Comparison of ENCODE assay signal across 10 mouse cellular contexts in genomic region chr2:145810676-145811075, GRCm38 (mm10).
DNase-seq lines count a peak whose midpoint lies in the region; ATAC-seq and TF ChIP-seq lines count a peak whose summit lies in the region.
"Had no signal": no experiment of that assay in that cellular context is flagged by ENCODE, and none has a peak within 500 bp of the region (broad histone marks: within the 10 kb centered on the region; RNA-seq: fewer than 3 reads in every experiment).

No protein-coding gene starts in this region.

- H3K27me3 ChIP-seq in hindbrain, embryonic 11.5 days (ENCODE audit: control insufficient read depth, insufficient read depth, low read length) = no peaks in the 10 kb centered on the region
- no peaks in the 10 kb centered on the region for H3K27me3 ChIP-seq in hindbrain, embryonic 12.5 days
- H3K27me3 ChIP-seq in E14TG2a.4 (ENCODE audit: insufficient read depth, low read length) = no peaks in the 10 kb centered on the region
- H3K27me3 ChIP-seq: midbrain, embryonic 12.5 days had no signal

- H3K4me2 ChIP-seq in hindbrain, embryonic 11.5 days (replicated peaks; ENCODE audit: low read depth, low read length) = no peak overlapping the region
- no peak overlapping the region for H3K4me2 ChIP-seq in hindbrain, embryonic 12.5 days (replicated peaks)
- H3K4me2 ChIP-seq: midbrain, embryonic 12.5 days had no signal

- intact Hi-C loops in left cerebral cortex, postnatal 10 days (cut with DNase I) = no loop called here
- intact Hi-C loops in heart, postnatal 25 days (cut with DNase I) = loop anchor here (5.0 kb wide), 1 partner anchor 77 kb away; no protein-coding TSS in a partner anchor

- H3K36me3 ChIP-seq in hindbrain, embryonic 11.5 days (ENCODE audit: control insufficient read depth, insufficient read depth, low read length) = no peaks in the 10 kb centered on the region
- no peaks in the 10 kb centered on the region for H3K36me3 ChIP-seq in hindbrain, embryonic 12.5 days
- no peaks in the 10 kb centered on the region for H3K36me3 ChIP-seq in E14TG2a.4 (ENCODE audit: insufficient read depth, low read length)
- H3K36me3 ChIP-seq: midbrain, embryonic 12.5 days had no signal

- DNase-seq in hindbrain, embryonic 11.5 days (ENCODE audit: low spot score) = peak; percentile 44
- peak; percentile 20 for DNase-seq in 3134 (ENCODE audit: extremely low read depth, insufficient read length, low spot score)
- DNase-seq in spleen, postnatal 14 days (ENCODE audit: low spot score in 2 of 2) = no peak
- DNase-seq in left cerebral cortex, postnatal 10 days (ENCODE audit: extremely low spot score in 1 of 2, low spot score in 2 of 2) = no peak
- DNase-seq in heart, postnatal 25 days (ENCODE audit: low spot score) = no peak
- DNase-seq: adrenal gland, adult 2 months had no signal

- H3K9ac ChIP-seq in hindbrain, embryonic 11.5 days (ENCODE audit: low read depth, low read length) = no peak overlapping the region
- no peak overlapping the region for H3K9ac ChIP-seq in hindbrain, embryonic 12.5 days
- H3K9ac ChIP-seq: midbrain, embryonic 12.5 days had no signal

- H3K4me3 ChIP-seq in hindbrain, embryonic 11.5 days (ENCODE audit: low read depth, low read length) = no peak overlapping the region
- no peak overlapping the region for H3K4me3 ChIP-seq in hindbrain, embryonic 12.5 days
- H3K4me3 ChIP-seq in E14TG2a.4 (replicated peaks; ENCODE audit: low read length) = no peak overlapping the region
- H3K4me3 ChIP-seq: midbrain, embryonic 12.5 days had no signal

- H3K27ac ChIP-seq in hindbrain, embryonic 11.5 days (ENCODE audit: low read depth, low read length) = no peak overlapping the region
- no peak overlapping the region for H3K27ac ChIP-seq in hindbrain, embryonic 12.5 days
- H3K27ac ChIP-seq: midbrain, embryonic 12.5 days had no signal

- peak; percentile 34 for TF ChIP-seq CTCF in E14TG2a.4 (conservative IDR thresholded peaks at IDR 0.05; ENCODE audit: low read length)

- ATAC-seq in hindbrain, embryonic 11.5 days (ENCODE audit: low FRiP score) = no peak
- ATAC-seq in hindbrain, embryonic 12.5 days (ENCODE audit: low FRiP score) = no peak
- peak; percentile 44; the same call in 1 of the 2 replicates for ATAC-seq in granulocyte monocyte progenitor cell, adult 5-6 weeks (replicated peaks; ENCODE audit: poor library complexity, severe bottlenecking)

- H3K4me1 ChIP-seq in hindbrain, embryonic 11.5 days (replicated peaks; ENCODE audit: control insufficient read depth, insufficient read depth, low read length) = no peaks in the 10 kb centered on the region
- no peaks in the 10 kb centered on the region for H3K4me1 ChIP-seq in hindbrain, embryonic 12.5 days
- no peaks in the 10 kb centered on the region for H3K4me1 ChIP-seq in E14TG2a.4 (replicated peaks; ENCODE audit: low read depth, low read length)
- H3K4me1 ChIP-seq: midbrain, embryonic 12.5 days had no signal

- WGBS in hindbrain, embryonic 11.5 days = 52% methylated on average over 5 of the region's 5 CpGs
- 48% methylated on average over 5 of the region's 5 CpGs for WGBS in hindbrain, embryonic 12.5 days

- no peaks in the 10 kb centered on the region for H3K9me3 ChIP-seq in hindbrain, embryonic 11.5 days (ENCODE audit: control insufficient read depth, low read length)
- peaks cover 3% of the 10 kb centered on the region; the same call in 1 of the 2 replicates for H3K9me3 ChIP-seq in hindbrain, embryonic 12.5 days (replicated peaks)
- H3K9me3 ChIP-seq in E14TG2a.4 (ENCODE audit: low read length) = no peaks in the 10 kb centered on the region

Comparison
In these comparisons a context has a peak if more than half of its experiments do, and no peak if none do; other contexts are left out.
1. DNase-seq: peak in hindbrain, embryonic 11.5 days (single experiment) and 3134 (single experiment); none in spleen, postnatal 14 days (0 of 2), left cerebral cortex, postnatal 10 days (0 of 2) and heart, postnatal 25 days (single experiment).